Comparison of ENCODE assay signal across 22 mouse cellular contexts in the genomic region with DNA sequence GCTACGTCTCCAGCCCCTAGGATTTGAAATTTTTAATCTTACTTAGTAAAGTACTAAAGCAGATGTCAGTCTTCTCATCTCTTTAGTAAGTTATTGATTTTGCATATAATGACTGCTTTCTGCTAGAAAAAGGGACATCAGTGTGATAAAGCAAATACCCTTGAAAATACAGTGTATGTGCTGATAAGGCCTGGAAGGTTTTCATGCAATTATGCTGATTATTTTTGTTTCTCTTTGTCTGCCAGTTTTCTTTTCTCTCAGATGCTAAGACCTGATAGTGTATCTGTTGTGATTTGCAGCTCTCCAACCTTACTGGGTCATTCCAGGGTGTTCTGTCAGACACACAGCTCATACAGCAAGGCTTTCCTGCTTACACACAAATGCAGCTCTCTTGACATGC. TPM values are rescaled to one million over a fixed set of nuclear protein-coding genes. Genes with fewer than 3 reads are reported as not detected.
A peak's percentile ranks its signal among the peaks of the same experiment; 100 is the strongest.
DNase-seq lines count a peak whose midpoint lies in the region; ATAC-seq and TF ChIP-seq lines count a peak whose summit lies in the region.
"Had no signal": no experiment of that assay in that cellular context is flagged by ENCODE, and none has a peak within 500 bp of the region (broad histone marks: within the 10 kb centered on the region; RNA-seq: fewer than 3 reads in every experiment).

No protein-coding gene starts in this region.

- H3K79me2 ChIP-seq in MEL (ENCODE audit: control insufficient read depth, insufficient read depth, low read length, poor library complexity) = no peaks in the 10 kb centered on the region

- 0 out of 2 replicates have a peak overlapping the region, but pooled peaks have one; percentile 1 for H3K27ac ChIP-seq in liver, embryonic 11.5 days (ENCODE audit: low read depth, low read length)
- H3K27ac ChIP-seq in liver, postnatal 0 days (ENCODE audit: low read depth) = no peak overlapping the region
- peak overlapping the region; percentile 7; the same call in 1 of the 2 replicates for H3K27ac ChIP-seq in liver, embryonic 13.5 days
- H3K27ac ChIP-seq in liver, embryonic 12.5 days = no peak overlapping the region
- H3K27ac ChIP-seq in MEL (ENCODE audit: control insufficient read depth, low read depth, low read length) = no peak overlapping the region

- TF ChIP-seq EP300 in liver, postnatal 0 days (IDR thresholded peaks at IDR 0.05; ENCODE audit: low read depth) = no peak
- TF ChIP-seq EP300 in MEL (IDR thresholded peaks at IDR 0.05; ENCODE audit: low read depth in 1 of 2, low read length in 2 of 2) = peak; percentile 35 to 57; a peak in 1 of 4 replicates

- H3K36me3 ChIP-seq in liver, embryonic 11.5 days (ENCODE audit: control insufficient read depth, insufficient read depth, low read length) = no peaks in the 10 kb centered on the region
- H3K36me3 ChIP-seq in liver, postnatal 0 days (replicated peaks; ENCODE audit: insufficient read depth, low read length) = no peaks in the 10 kb centered on the region
- no peaks in the 10 kb centered on the region for H3K36me3 ChIP-seq in liver, embryonic 13.5 days
- H3K36me3 ChIP-seq in liver, embryonic 12.5 days = no peaks in the 10 kb centered on the region
- H3K36me3 ChIP-seq in MEL (ENCODE audit: control insufficient read depth in 1 of 2, insufficient read depth in 2 of 2, low read length in 2 of 2) = peaks cover 0 to 24% of the 10 kb centered on the region in 2 experiments; a peak in 2 of 4 replicates

- TF ChIP-seq RAD21 in MEL (IDR thresholded peaks at IDR 0.05; ENCODE audit: low read depth, low read length) = no peak

- no peaks in the 10 kb centered on the region for H3K9me3 ChIP-seq in liver, embryonic 11.5 days (ENCODE audit: control insufficient read depth, low read length)
- no peaks in the 10 kb centered on the region for H3K9me3 ChIP-seq in liver, postnatal 0 days (ENCODE audit: low read length)
- no peaks in the 10 kb centered on the region for H3K9me3 ChIP-seq in liver, embryonic 13.5 days (replicated peaks)
- H3K9me3 ChIP-seq in liver, embryonic 12.5 days (replicated peaks) = no peaks in the 10 kb centered on the region
- no peaks in the 10 kb centered on the region for H3K9me3 ChIP-seq in MEL (replicated peaks; ENCODE audit: insufficient read depth, low read length)
- H3K9me3 ChIP-seq: G1E had no signal

- no peak overlapping the region for H3K9ac ChIP-seq in liver, embryonic 11.5 days (ENCODE audit: low read depth, low read length)
- no peak overlapping the region for H3K9ac ChIP-seq in liver, postnatal 0 days (replicated peaks)
- no peak overlapping the region for H3K9ac ChIP-seq in liver, embryonic 13.5 days
- H3K9ac ChIP-seq in liver, embryonic 12.5 days = no peak overlapping the region
- no peak overlapping the region for H3K9ac ChIP-seq in MEL (ENCODE audit: control insufficient read depth, low read depth, low read length, poor library complexity, severe bottlenecking)

- H3K4me1 ChIP-seq in liver, embryonic 11.5 days (replicated peaks; ENCODE audit: control insufficient read depth, insufficient read depth, low read length) = peaks cover 34% of the 10 kb centered on the region
- peaks cover 30% of the 10 kb centered on the region for H3K4me1 ChIP-seq in liver, postnatal 0 days (ENCODE audit: insufficient read depth)
- peaks cover 50% of the 10 kb centered on the region for H3K4me1 ChIP-seq in liver, embryonic 13.5 days (replicated peaks)
- H3K4me1 ChIP-seq in liver, embryonic 12.5 days = peaks cover 54% of the 10 kb centered on the region
- peaks cover 18 to 29% of the 10 kb centered on the region in 2 experiments for H3K4me1 ChIP-seq in MEL (ENCODE audit: control insufficient read depth in 1 of 2, insufficient read depth in 2 of 2, low read length in 2 of 2)

- TF ChIP-seq POLR2A in MEL (IDR thresholded peaks at IDR 0.05; ENCODE audit: control insufficient read depth in 1 of 2, insufficient read depth in 1 of 2, low read depth in 1 of 2, low read length in 2 of 2, poor library complexity in 1 of 2) = no peak

- 83% methylated on average over 1 of the region's 1 CpGs for WGBS in liver, embryonic 11.5 days
- WGBS in liver, postnatal 0 days (ENCODE audit: insufficient replicate concordance) = 84% methylated on average over 1 of the region's 1 CpGs
- WGBS in liver, embryonic 13.5 days (ENCODE audit: insufficient replicate concordance) = 72% methylated on average over 1 of the region's 1 CpGs
- 68% methylated on average over 1 of the region's 1 CpGs for WGBS in liver, embryonic 12.5 days (ENCODE audit: insufficient replicate concordance)

- DNase-seq in liver, embryonic 11.5 days (ENCODE audit: low spot score) = no peak
- no peak for DNase-seq in liver, postnatal 0 days
- DNase-seq in liver, embryonic 13.5 days = no peak
- DNase-seq in MEL (ENCODE audit: low read depth, low spot score) = no peak
- no peak for DNase-seq in heart, adult 8-10 months (ENCODE audit: low spot score)
- DNase-seq: adrenal gland, adult 2 months; adrenal gland, adult 8-10 months; adrenal gland, postnatal 10 days; adrenal gland, postnatal 14 days; adrenal gland, postnatal 25 days; adrenal gland, postnatal 36 days; B cell, adult 2 months; cerebellum, adult 11 months; cerebellum, adult 11-12 months; cerebellum, adult 18-20 months; cerebellum, adult 2 months had no signal

- no peak for ATAC-seq in liver, embryonic 11.5 days (replicated peaks; ENCODE audit: low FRiP score)
- ATAC-seq in liver, postnatal 0 days = no peak
- no peak for ATAC-seq in liver, embryonic 13.5 days (ENCODE audit: low read depth)
- no peak for ATAC-seq in liver, embryonic 12.5 days
- ATAC-seq: activated CD4-positive, CD25-positive, alpha-beta regulatory T cell, adult 4 months; CD4-positive, CD25-positive, alpha-beta regulatory T cell, adult 4 months; Patski had no signal

- H3K4me2 ChIP-seq in liver, embryonic 11.5 days = no peak overlapping the region
- H3K4me2 ChIP-seq in liver, postnatal 0 days (ENCODE audit: low read depth, low read length) = no peak overlapping the region
- H3K4me2 ChIP-seq in liver, embryonic 13.5 days = no peak overlapping the region
- H3K4me2 ChIP-seq in liver, embryonic 12.5 days = no peak overlapping the region

- no peak overlapping the region for H3K4me3 ChIP-seq in liver, embryonic 11.5 days (ENCODE audit: low read depth, low read length)
- H3K4me3 ChIP-seq in liver, postnatal 0 days (ENCODE audit: low read depth, low read length) = no peak overlapping the region
- H3K4me3 ChIP-seq in liver, embryonic 13.5 days (replicated peaks) = no peak overlapping the region
- no peak overlapping the region for H3K4me3 ChIP-seq in liver, embryonic 12.5 days
- H3K4me3 ChIP-seq in MEL (ENCODE audit: control insufficient read depth in 1 of 2, insufficient read depth in 1 of 2, low read depth in 2 of 2, low read length in 2 of 2) = no peak overlapping the region

- TF ChIP-seq CTCF in liver, postnatal 0 days (IDR thresholded peaks at IDR 0.05; ENCODE audit: low read depth) = no peak
- no peak for TF ChIP-seq CTCF in MEL (IDR thresholded peaks at IDR 0.05 in 2 of 3, conservative IDR thresholded peaks at IDR 0.05 in 1 of 3; ENCODE audit: control insufficient read depth in 1 of 3, insufficient read depth in 1 of 3, low read depth in 2 of 3, low read length in 3 of 3, poor library complexity in 1 of 3, severe bottlenecking in 1 of 3)

- no peaks in the 10 kb centered on the region for H3K27me3 ChIP-seq in liver, embryonic 11.5 days (replicated peaks; ENCODE audit: control insufficient read depth, insufficient read depth, low read length)
- no peaks in the 10 kb centered on the region for H3K27me3 ChIP-seq in liver, postnatal 0 days (ENCODE audit: insufficient read depth, low read length)
- no peaks in the 10 kb centered on the region for H3K27me3 ChIP-seq in liver, embryonic 13.5 days
- no peaks in the 10 kb centered on the region for H3K27me3 ChIP-seq in liver, embryonic 12.5 days (replicated peaks)
- H3K27me3 ChIP-seq in MEL (ENCODE audit: control insufficient read depth in 1 of 2, insufficient read depth in 2 of 2, low read length in 2 of 2) = no peaks in the 10 kb centered on the region
- H3K27me3 ChIP-seq: CH12.LX, Patski had no signal

TF ChIP-seq in MEL, 35 proteins besides CTCF, POLR2A, EP300 and RAD21:
- no peak for TF ChIP-seq CHD2 (IDR thresholded peaks at IDR 0.05; ENCODE audit: low read length)
- TF ChIP-seq JUND (IDR thresholded peaks at IDR 0.05; ENCODE audit: low read depth, low read length) = no peak
- no peak for TF ChIP-seq NRF1 (IDR thresholded peaks at IDR 0.05; ENCODE audit: insufficient read depth, low read depth, low read length, poor library complexity, severe bottlenecking)
- TF ChIP-seq MYB (IDR thresholded peaks at IDR 0.05; ENCODE audit: low read depth, low read length) = no peak
- no peak for TF ChIP-seq NELFE (IDR thresholded peaks at IDR 0.05; ENCODE audit: low read depth, low read length)
- TF ChIP-seq ETS1 (IDR thresholded peaks at IDR 0.05; ENCODE audit: low read depth, low read length) = peak; percentile 32; the same call in 1 of the 2 replicates
- no peak for TF ChIP-seq KAT2A (conservative IDR thresholded peaks at IDR 0.05; ENCODE audit: low read depth, low read length)
- 0 out of 2 replicates have a peak, but pooled peaks have one; percentile 14 for TF ChIP-seq RCOR1 (IDR thresholded peaks at IDR 0.05; ENCODE audit: low read depth, low read length)
- TF ChIP-seq TCF12 (IDR thresholded peaks at IDR 0.05; ENCODE audit: low read depth, low read length) = peak; percentile 65
- TF ChIP-seq POLR2AphosphoS5 (IDR thresholded peaks at IDR 0.05; ENCODE audit: borderline replicate concordance, low read depth, low read length) = no peak
- TF ChIP-seq GATA1 (IDR thresholded peaks at IDR 0.05; ENCODE audit: low read depth, low read length) = peak; percentile 56; the same call in 1 of the 2 replicates
TF ChIP-seq in MEL: peak in this region for 4.

RNA-seq across cellular contexts. Expression of a gene that starts 30.9 kb away (rescaled TPM):
- polyA plus RNA-seq in liver, embryonic 11.5 days (2014; fragmentation: Nextera tagmentation; extraction: Ambion mirVana) = 0.44 and 0.52 TPM in 2 replicates
- 0.09 and 0.11 TPM in 2 replicates for polyA plus RNA-seq in liver, postnatal 0 days (2015; fragmentation: Nextera tagmentation; extraction: Ambion mirVana)
- polyA plus RNA-seq in liver, embryonic 13.5 days (2015; fragmentation: Nextera tagmentation; extraction: Ambion mirVana) = 0.13 and 0.21 TPM in 2 replicates
- polyA plus RNA-seq in liver, embryonic 12.5 days (2016; fragmentation: Nextera tagmentation; extraction: Ambion mirVana) = 0.10 and 0.13 TPM in 2 replicates
- not detected in 2 replicates for total RNA-seq in MEL (2012; rRNA removed)
- under 1 TPM in 1 of 2 experiments, not detected in 1; 0.03 TPM for polyA plus RNA-seq in MEL (2012; ENCODE audit: insufficient read depth in 1 of 2, insufficient read length in 2 of 2, low read depth in 1 of 2, low replicate concordance in 2 of 2, missing spikeins in 1 of 2)
- total RNA-seq in heart, adult 8-10 months (2022) = 10 to 100 TPM; 12.2 to 24.8 (median 14.4) TPM
- total RNA-seq: G1E had no signal
- polyA plus RNA-seq: G1E had no signal

Comparison
In these comparisons a context has a peak if more than half of its experiments do, and no peak if none do; other contexts are left out.
1. H3K27ac ChIP-seq: peak in liver, embryonic 11.5 days (single experiment) and liver, embryonic 13.5 days (single experiment); none in liver, postnatal 0 days (single experiment), liver, embryonic 12.5 days (single experiment) and MEL (single experiment).